Mouse (Mus musculus): ENCODE results near the gene Jph2. TPM values are rescaled to one million over a fixed set of nuclear protein-coding genes. Genes with fewer than 3 reads are reported as not detected.

Jph2 gene
- polyA plus RNA-seq, 1 experiment from 2014 or later = 0.57 TPM

DNA sequence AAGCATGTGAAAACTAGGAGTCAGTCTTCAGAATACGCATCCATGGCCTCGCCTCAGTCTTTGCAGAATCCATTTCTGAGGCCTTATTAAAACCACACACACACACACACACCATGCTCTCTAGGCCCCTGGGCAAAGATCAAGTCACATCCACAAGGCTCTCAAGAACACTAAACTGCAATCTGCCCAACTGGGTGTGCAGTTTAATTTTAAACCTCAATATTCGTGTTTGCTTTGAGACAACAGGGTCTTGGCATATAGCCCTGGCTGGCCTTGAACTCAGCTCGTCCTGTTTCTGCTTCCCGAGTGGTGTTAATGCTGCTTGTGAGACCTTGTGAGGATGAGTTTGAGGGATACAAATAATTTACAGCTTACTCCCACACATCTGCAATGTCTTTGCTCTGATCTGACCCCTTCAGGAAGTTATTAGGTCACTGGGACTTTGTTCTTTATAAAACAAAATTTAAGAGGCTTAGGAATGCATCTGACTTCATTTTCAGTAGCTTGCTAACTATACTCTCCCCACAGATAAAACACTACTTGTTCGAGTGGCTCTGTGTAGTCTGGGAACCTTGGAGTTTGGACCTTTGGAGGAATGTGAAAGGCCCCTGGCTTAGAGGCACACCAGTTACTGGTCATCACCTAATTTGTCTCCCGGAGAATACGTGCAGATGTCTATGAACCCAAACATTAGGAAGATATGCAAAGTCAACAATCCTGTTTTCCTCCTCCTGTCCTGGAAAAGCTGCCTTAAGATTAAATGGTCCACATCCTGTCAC is 6.4 kb upstream of the Jph2 start:
- ATAC-seq (ENCODE audit: low read depth) = no peak
- Histone ChIP-seq H3K4me1 (replicated peaks) (no peaks in the 10 kb centered on the region), H3K27me3 (no peaks in the 10 kb centered on the region), H3K4me2 (no peak overlapping the region), H3K9me3 (no peaks in the 10 kb centered on the region), H3K27ac (replicated peaks) (no peak overlapping the region), H3K4me3 (no peak overlapping the region), H3K9ac (no peak overlapping the region), H3K36me3 (peaks cover 34% of the 10 kb centered on the region)
- WGBS = 85% methylated on average over 8 of the region's 8 CpGs

DNA sequence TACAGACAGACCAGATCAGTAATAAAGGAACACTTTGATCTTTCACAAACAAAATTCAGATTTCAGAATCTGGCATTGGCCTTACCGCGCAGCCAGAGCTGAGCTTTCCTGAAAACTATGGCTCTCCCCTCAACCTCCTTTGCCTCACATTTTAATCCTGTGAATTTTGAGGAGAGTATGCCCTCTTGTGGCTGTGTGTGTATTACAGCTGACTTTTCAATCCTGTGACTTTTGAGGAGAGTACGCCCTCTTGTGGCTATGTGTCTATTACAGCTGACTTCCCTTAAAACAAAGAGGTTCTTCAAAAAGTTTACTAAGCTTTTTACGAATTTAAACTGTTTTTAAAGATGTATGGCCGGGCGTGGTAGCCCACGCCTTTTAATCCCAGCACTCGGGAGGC is 3.4 kb upstream of the Jph2 start:
- H3K4me3 ChIP-seq = no peak overlapping the region
- no peak overlapping the region for H3K4me2 ChIP-seq
- no peaks in the 10 kb centered on the region for H3K4me1 ChIP-seq (replicated peaks)
- no peaks in the 10 kb centered on the region for H3K27me3 ChIP-seq
- WGBS = 17% methylated on average over 8 of the region's 8 CpGs
- peaks cover 12% of the 10 kb centered on the region for H3K36me3 ChIP-seq
- no peaks in the 10 kb centered on the region for H3K9me3 ChIP-seq
- no peak for ATAC-seq (ENCODE audit: low read depth)
- no peak overlapping the region for H3K9ac ChIP-seq
- H3K27ac ChIP-seq (replicated peaks) = no peak overlapping the region

- H3K4me3 ChIP-seq = no peak overlapping the region
- no peak overlapping the region for H3K27ac ChIP-seq (replicated peaks)
- 80% methylated on average over 8 of the region's 8 CpGs for WGBS
- H3K27me3 ChIP-seq = no peaks in the 10 kb centered on the region
- H3K9me3 ChIP-seq = no peaks in the 10 kb centered on the region
- no peaks in the 10 kb centered on the region for H3K36me3 ChIP-seq
- H3K4me2 ChIP-seq = no peak overlapping the region
- ATAC-seq (ENCODE audit: low read depth) = no peak
- H3K4me1 ChIP-seq (replicated peaks) = no peaks in the 10 kb centered on the region
- H3K9ac ChIP-seq = no peak overlapping the region
These were observed 1.4 kb upstream of the Jph2 start for GRCm38 (mm10) chr2:163399222-163399621.

DNA sequence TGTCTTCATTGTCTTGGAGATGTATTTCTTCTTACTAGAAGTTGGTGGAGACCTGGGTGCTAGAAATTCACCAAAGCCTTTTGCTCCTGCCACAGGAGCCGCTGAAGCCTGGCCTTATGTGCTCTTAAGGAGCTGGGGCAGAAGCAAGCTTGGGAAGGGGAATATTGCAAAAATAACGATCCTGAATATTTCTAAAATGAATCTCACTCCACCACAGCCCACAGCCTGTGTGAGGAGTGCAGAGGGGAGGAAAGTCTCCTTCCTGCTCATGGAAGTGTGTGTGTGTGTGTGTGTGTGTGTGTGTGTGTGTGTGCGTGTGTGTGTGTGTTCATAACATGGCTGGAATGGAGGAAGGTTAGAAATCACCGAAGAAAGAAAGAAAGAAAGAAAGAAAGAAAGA is 977 bp upstream of the Jph2 start:
- Histone ChIP-seq H3K9me3 (no peaks in the 10 kb centered on the region), H3K27ac (replicated peaks) (no peak overlapping the region), H3K4me1 (replicated peaks) (no peaks in the 10 kb centered on the region), H3K9ac (no peak overlapping the region), H3K36me3 (no peaks in the 10 kb centered on the region), H3K4me2 (no peak overlapping the region), H3K27me3 (no peaks in the 10 kb centered on the region), H3K4me3 (no peak overlapping the region)
- WGBS = 91% methylated on average over 4 of the region's 4 CpGs
- no peak for ATAC-seq (ENCODE audit: low read depth)

DNA sequence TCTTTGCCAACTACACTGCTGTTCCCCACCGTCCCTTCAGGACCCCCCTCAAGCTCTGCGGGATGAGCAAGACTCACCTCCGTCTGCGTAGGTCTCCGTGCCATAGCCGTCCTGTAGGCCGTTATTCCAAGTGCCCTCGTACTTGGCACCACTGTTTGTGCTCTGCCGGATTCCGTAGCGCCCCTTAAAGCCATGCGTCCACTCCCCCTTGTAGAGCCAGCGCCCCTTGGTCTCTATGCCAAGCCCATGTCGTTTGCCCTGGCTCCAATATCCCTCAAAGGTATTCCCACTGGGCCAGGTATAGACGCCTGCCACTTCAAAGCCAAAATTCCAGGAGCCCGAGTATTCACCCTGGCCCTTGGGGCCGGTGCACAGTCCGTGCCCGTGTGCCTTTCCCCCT is 722 bp downstream of the Jph2 start:
- H3K27ac ChIP-seq (replicated peaks) = no peak overlapping the region
- no peak overlapping the region for H3K9ac ChIP-seq
- H3K4me2 ChIP-seq = no peak overlapping the region
- no peaks in the 10 kb centered on the region for H3K4me1 ChIP-seq (replicated peaks)
- 91% methylated on average over 19 of the region's 19 CpGs for WGBS
- H3K4me3 ChIP-seq = no peak overlapping the region
- H3K36me3 ChIP-seq = no peaks in the 10 kb centered on the region
- H3K27me3 ChIP-seq = no peaks in the 10 kb centered on the region
- ATAC-seq (ENCODE audit: low read depth) = no peak
- H3K9me3 ChIP-seq = no peaks in the 10 kb centered on the region

GRCm38 (mm10) chr2:163394977-163395376 is 2.8 kb downstream of the Jph2 start:
- H3K4me1 ChIP-seq (replicated peaks) = no peaks in the 10 kb centered on the region
- no peak overlapping the region for H3K4me3 ChIP-seq
- no peaks in the 10 kb centered on the region for H3K36me3 ChIP-seq
- 79% methylated on average over 6 of the region's 6 CpGs for WGBS
- no peak overlapping the region for H3K9ac ChIP-seq
- no peak overlapping the region for H3K4me2 ChIP-seq
- H3K9me3 ChIP-seq = no peaks in the 10 kb centered on the region
- H3K27me3 ChIP-seq = no peaks in the 10 kb centered on the region
- no peak for ATAC-seq (ENCODE audit: low read depth)
- no peak overlapping the region for H3K27ac ChIP-seq (replicated peaks)

DNA sequence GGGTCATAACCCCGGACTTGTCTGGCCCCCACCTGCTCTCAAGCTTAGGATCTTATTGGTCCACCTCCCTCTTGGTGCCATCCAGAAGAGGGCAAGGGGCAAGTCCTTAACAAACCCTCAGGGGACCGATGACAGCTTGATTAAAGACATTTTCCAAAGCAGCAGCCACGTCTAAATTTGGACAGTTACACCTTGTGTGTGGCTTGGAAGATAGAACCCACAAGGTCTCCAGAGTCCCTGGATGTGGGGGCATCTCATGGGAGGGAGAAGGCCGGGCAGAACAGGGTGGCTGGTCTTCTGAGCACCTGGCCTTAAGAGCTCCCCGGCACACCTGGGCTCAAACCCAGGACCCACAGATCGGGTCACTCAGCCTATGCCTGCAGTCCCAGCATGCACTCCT is 3.8 kb downstream of the Jph2 start:
- H3K4me1 ChIP-seq (replicated peaks) = no peaks in the 10 kb centered on the region
- no peaks in the 10 kb centered on the region for H3K36me3 ChIP-seq
- ATAC-seq (ENCODE audit: low read depth) = no peak
- H3K9me3 ChIP-seq = no peaks in the 10 kb centered on the region
- H3K27me3 ChIP-seq = no peaks in the 10 kb centered on the region
- no peak overlapping the region for H3K4me3 ChIP-seq
- H3K27ac ChIP-seq (replicated peaks) = no peak overlapping the region
- no peak overlapping the region for H3K4me2 ChIP-seq
- WGBS = 78% methylated on average over 6 of the region's 6 CpGs
- no peak overlapping the region for H3K9ac ChIP-seq

- H3K36me3 ChIP-seq = no peaks in the 10 kb centered on the region
- no peaks in the 10 kb centered on the region for H3K27me3 ChIP-seq
- ATAC-seq (ENCODE audit: low read depth) = no peak
- H3K4me3 ChIP-seq = no peak overlapping the region
- H3K9ac ChIP-seq = no peak overlapping the region
- H3K9me3 ChIP-seq = no peaks in the 10 kb centered on the region
- no peak overlapping the region for H3K4me2 ChIP-seq
- H3K4me1 ChIP-seq (replicated peaks) = no peaks in the 10 kb centered on the region
- no peak overlapping the region for H3K27ac ChIP-seq (replicated peaks)
- 94% methylated on average over 10 of the region's 10 CpGs for WGBS
These were observed 4.6 kb downstream of the Jph2 start for GRCm38 (mm10) chr2:163393241-163393640.

DNA sequence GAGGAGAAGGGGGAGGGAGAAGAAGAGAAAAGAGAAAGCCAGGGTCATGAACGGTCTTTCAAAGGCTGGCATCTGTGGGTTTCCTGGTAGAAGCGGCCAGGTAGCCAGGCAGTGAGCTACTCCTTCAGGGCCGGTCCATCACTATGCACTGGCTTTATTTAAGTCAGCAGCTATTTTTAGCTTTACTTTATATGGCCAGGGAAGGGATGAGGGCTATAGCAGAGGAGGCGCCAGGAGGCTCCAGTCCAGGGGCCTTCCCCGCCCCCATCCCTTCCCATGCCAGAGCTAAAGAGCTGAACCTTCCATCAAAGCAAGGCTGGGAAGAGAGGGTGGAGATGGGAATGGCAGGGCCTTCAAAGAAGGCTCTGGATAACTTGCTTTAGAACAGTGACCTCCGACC is 5.4 kb downstream of the Jph2 start:
- 72% methylated on average over 6 of the region's 6 CpGs for WGBS
- H3K36me3 ChIP-seq = no peaks in the 10 kb centered on the region
- no peaks in the 10 kb centered on the region for H3K4me1 ChIP-seq (replicated peaks)
- H3K27ac ChIP-seq (replicated peaks) = no peak overlapping the region
- no peaks in the 10 kb centered on the region for H3K9me3 ChIP-seq
- ATAC-seq (ENCODE audit: low read depth) = no peak
- H3K9ac ChIP-seq = no peak overlapping the region
- no peak overlapping the region for H3K4me2 ChIP-seq
- H3K4me3 ChIP-seq = no peak overlapping the region
- H3K27me3 ChIP-seq = no peaks in the 10 kb centered on the region

DNA sequence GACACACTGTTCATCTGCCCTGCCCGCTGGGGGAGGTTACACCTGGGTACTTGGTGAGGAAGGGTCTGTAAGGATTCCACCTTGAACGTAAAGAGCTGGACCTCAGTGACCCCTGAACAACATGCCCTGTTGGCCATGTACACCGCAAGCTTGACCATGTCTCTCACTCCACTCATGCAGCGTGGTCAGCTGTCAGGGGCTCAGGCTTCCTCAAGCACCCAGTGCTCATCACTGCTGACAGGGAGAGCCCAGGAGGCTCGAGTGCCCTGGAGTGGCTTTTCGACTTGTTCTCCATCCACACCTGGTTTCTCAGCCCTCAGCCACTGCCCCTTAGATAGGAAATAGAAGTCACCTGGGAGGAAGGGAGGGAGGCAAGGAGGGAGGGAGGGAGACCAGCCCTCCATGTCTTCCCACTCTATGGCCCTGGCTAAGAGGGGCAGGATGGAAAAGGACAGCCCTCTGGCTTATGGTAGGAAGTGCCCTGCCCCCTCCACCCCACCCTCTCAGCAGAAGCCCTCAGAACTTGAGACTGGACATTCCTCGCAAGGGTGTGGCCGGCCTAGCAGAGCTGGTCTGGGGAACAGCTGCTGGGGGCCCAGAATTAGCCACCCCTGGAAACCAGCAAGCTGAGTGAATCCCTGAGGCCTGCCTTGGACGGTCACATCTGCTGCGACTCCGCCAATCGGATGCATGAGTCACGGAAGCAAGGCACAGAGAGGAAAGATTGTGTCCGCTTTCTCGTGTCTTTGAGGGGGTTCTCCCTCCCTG is 11.2 kb downstream of the Jph2 start:
- no peak for ATAC-seq (ENCODE audit: low read depth)
- H3K9ac ChIP-seq = no peak overlapping the region
- H3K4me1 ChIP-seq (replicated peaks) = no peaks in the 10 kb centered on the region
- H3K27me3 ChIP-seq = no peaks in the 10 kb centered on the region
- WGBS = 75% methylated on average over 15 of the region's 15 CpGs
- no peak overlapping the region for H3K27ac ChIP-seq (replicated peaks)
- no peaks in the 10 kb centered on the region for H3K9me3 ChIP-seq
- H3K4me3 ChIP-seq = no peak overlapping the region
- H3K36me3 ChIP-seq = no peaks in the 10 kb centered on the region
- H3K4me2 ChIP-seq = no peak overlapping the region

DNA sequence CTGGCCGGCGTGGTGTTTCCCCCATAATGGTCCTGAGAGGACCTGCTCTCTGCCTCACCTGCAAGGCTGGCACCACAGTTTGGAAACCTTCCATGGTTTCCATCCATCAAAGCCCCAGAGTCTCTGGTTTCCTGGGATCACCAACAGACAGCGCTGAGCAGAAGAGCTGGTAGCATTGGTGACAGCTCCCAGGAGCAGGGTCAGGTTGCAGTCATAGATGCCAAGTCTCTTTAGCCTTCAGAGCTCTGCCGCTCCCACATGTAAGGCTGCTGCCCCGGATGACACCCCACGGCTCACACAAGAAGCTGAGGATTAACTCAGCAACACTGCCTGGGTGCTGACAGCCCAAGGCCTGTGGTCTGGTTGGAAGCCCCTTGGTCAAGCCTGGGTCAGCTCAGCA is 12.7 kb downstream of the Jph2 start:
- no peaks in the 10 kb centered on the region for H3K4me1 ChIP-seq (replicated peaks)
- no peak for ATAC-seq (ENCODE audit: low read depth)
- H3K4me2 ChIP-seq = no peak overlapping the region
- H3K9ac ChIP-seq = no peak overlapping the region
- no peaks in the 10 kb centered on the region; the same call in 1 of the 2 replicates for H3K27me3 ChIP-seq
- 82% methylated on average over 6 of the region's 6 CpGs for WGBS
- H3K4me3 ChIP-seq = no peak overlapping the region
- no peaks in the 10 kb centered on the region for H3K36me3 ChIP-seq
- no peak overlapping the region for H3K27ac ChIP-seq (replicated peaks)
- H3K9me3 ChIP-seq = no peaks in the 10 kb centered on the region

DNA sequence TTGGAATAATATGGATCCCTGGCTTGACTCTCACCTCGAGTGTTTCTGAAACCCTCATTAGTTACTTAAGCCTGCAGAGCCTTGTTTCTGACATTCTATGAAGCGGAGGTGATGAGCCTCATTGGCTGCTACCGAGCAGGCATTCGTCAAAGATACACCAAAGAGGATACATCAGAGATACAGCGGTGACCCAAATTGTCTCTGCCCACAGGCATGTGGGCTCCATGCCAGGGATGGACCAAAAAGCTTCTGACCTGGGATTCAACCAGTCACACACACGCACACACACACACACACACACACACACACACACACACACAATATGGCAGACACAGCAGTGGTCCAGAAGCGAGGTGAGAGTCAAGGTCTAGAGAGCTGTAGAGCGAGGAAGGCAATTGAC is 16.5 kb downstream of the Jph2 start:
- no peaks in the 10 kb centered on the region for H3K4me1 ChIP-seq (replicated peaks)
- H3K4me3 ChIP-seq = no peak overlapping the region
- no peaks in the 10 kb centered on the region for H3K9me3 ChIP-seq
- peaks cover 20% of the 10 kb centered on the region for H3K27me3 ChIP-seq
- no peak overlapping the region for H3K4me2 ChIP-seq
- H3K27ac ChIP-seq (replicated peaks) = no peak overlapping the region
- 85% methylated on average over 8 of the region's 8 CpGs for WGBS
- H3K36me3 ChIP-seq = no peaks in the 10 kb centered on the region
- no peak for ATAC-seq (ENCODE audit: low read depth)
- no peak overlapping the region for H3K9ac ChIP-seq

- Histone ChIP-seq H3K9ac (no peak overlapping the region), H3K36me3 (no peaks in the 10 kb centered on the region), H3K4me1 (replicated peaks) (no peaks in the 10 kb centered on the region), H3K27me3 (peaks cover 39% of the 10 kb centered on the region), H3K4me2 (no peak overlapping the region), H3K27ac (replicated peaks) (no peak overlapping the region), H3K9me3 (no peaks in the 10 kb centered on the region), H3K4me3 (no peak overlapping the region)
- ATAC-seq (ENCODE audit: low read depth) = no peak
- 78% methylated on average over 5 of the region's 5 CpGs for WGBS
These were observed 18.4 kb downstream of the Jph2 start for GRCm38 (mm10) chr2:163379366-163379765.

Measured in neural tube, embryonic 13.5 days (tissue).